Mouse (Mus musculus): ENCODE data around the gene Edf1. TPM values are rescaled to one million over a fixed set of nuclear protein-coding genes. Genes with fewer than 3 reads are reported as not detected.

The Edf1 gene
- total RNA-seq, 1 experiment: 179 TPM

GRCm38 (mm10) chr2:25556296-25556695 lies 1.4 kb upstream of the Edf1 start:
- TF ChIP-seq CHD2 (IDR thresholded peaks at IDR 0.05; ENCODE audit: low read depth, low read length) (no peak), HCFC1 (IDR thresholded peaks at IDR 0.05; ENCODE audit: borderline replicate concordance, insufficient read depth, low read length) (no peak), ZC3H11A (IDR thresholded peaks at IDR 0.05; ENCODE audit: borderline replicate concordance, low read depth, low read length) (no peak), ZNF384 (IDR thresholded peaks at IDR 0.05; ENCODE audit: low read depth, low read length) (no peak), MAFK (IDR thresholded peaks at IDR 0.05; ENCODE audit: insufficient read depth, low read depth, low read length) (no peak)
- in situ Hi-C loops (cut with MboI; ENCODE audit: low sequenced_read_pairs in 2 of 2, unreplicated experiment in 2 of 2): no loop called here
- Histone ChIP-seq H3K4me1 (ENCODE audit: control insufficient read depth in 2 of 2, insufficient read depth in 2 of 2, low read length in 2 of 2, poor library complexity in 1 of 2) (peaks cover 4% of the 10 kb centered on the region in 2 experiments; a peak in 2 of 4 replicates), H3K36me3 (ENCODE audit: control insufficient read depth, insufficient read depth, low read length, poor library complexity, severe bottlenecking) (peaks cover 11% of the 10 kb centered on the region), H3K27ac (ENCODE audit: insufficient read depth, low read depth, low read length, poor library complexity, severe bottlenecking) (no peak overlapping the region), H3K4me3 (ENCODE audit: insufficient read depth in 1 of 2, low read depth in 1 of 2, low read length in 2 of 2, poor library complexity in 1 of 2, severe bottlenecking in 1 of 2) (peak overlapping the region in 1 of 2 experiments; percentile 97; a peak in 1 of 4 replicates), H3K9ac (ENCODE audit: insufficient read depth, low read depth, low read length, poor library complexity, severe bottlenecking) (no peak overlapping the region), H3K9me3 (ENCODE audit: control insufficient read depth, insufficient read depth, low read depth, low read length) (no peaks in the 10 kb centered on the region)
- no peak for DNase-seq (ENCODE audit: low read depth, low spot score)

DNA sequence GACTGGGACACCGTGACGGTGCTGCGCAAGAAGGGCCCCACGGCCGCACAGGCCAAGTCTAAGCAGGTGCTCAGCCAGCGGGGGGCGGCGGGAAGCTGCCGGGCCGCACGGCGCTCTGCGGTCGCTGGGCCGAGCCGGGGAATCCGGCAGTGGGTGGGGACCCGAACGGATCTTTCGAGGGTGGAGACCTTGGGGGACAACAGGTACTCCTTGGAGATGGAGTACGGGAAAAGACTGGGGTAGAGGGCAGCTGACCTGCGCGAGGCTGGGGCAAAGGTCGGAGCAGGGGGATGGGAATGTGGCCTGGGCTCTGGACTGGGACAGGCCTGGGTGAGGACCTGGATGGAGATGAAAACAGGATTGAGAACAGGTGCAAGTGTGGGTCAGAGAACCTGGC lies 315 bp downstream of the Edf1 start:
- Histone ChIP-seq H3K9ac (ENCODE audit: insufficient read depth, low read depth, low read length, poor library complexity, severe bottlenecking) (peak overlapping the region; percentile 94), H3K27ac (ENCODE audit: insufficient read depth, low read depth, low read length, poor library complexity, severe bottlenecking) (peak overlapping the region; percentile 43), H3K4me1 (ENCODE audit: control insufficient read depth in 2 of 2, insufficient read depth in 2 of 2, low read length in 2 of 2, poor library complexity in 1 of 2) (peaks cover 4% of the 10 kb centered on the region in 2 experiments; a peak in 2 of 4 replicates), H3K36me3 (ENCODE audit: control insufficient read depth, insufficient read depth, low read length, poor library complexity, severe bottlenecking) (peaks cover 25% of the 10 kb centered on the region), H3K9me3 (ENCODE audit: control insufficient read depth, insufficient read depth, low read depth, low read length) (no peaks in the 10 kb centered on the region), H3K4me3 (ENCODE audit: insufficient read depth in 1 of 2, low read depth in 1 of 2, low read length in 2 of 2, poor library complexity in 1 of 2, severe bottlenecking in 1 of 2) (peak overlapping the region; percentile 93 to 97)
- in situ Hi-C loops (cut with MboI; ENCODE audit: low sequenced_read_pairs in 2 of 2, unreplicated experiment in 2 of 2): no loop called here
- no peak for DNase-seq (ENCODE audit: low read depth, low spot score)
- no peak for TF ChIP-seq HCFC1 (IDR thresholded peaks at IDR 0.05; ENCODE audit: borderline replicate concordance, insufficient read depth, low read length)
- no peak for TF ChIP-seq CHD2 (IDR thresholded peaks at IDR 0.05; ENCODE audit: low read depth, low read length)
- TF ChIP-seq MAFK (IDR thresholded peaks at IDR 0.05; ENCODE audit: insufficient read depth, low read depth, low read length): no peak
- no peak for TF ChIP-seq ZC3H11A (IDR thresholded peaks at IDR 0.05; ENCODE audit: borderline replicate concordance, low read depth, low read length)
- no peak for TF ChIP-seq ZNF384 (IDR thresholded peaks at IDR 0.05; ENCODE audit: low read depth, low read length)

GRCm38 (mm10) chr2:25558774-25559173 lies 1.1 kb downstream of the Edf1 start:
- in situ Hi-C loops (cut with MboI; ENCODE audit: low sequenced_read_pairs in 2 of 2, unreplicated experiment in 2 of 2): no loop called here
- Histone ChIP-seq H3K4me1 (ENCODE audit: control insufficient read depth in 2 of 2, insufficient read depth in 2 of 2, low read length in 2 of 2, poor library complexity in 1 of 2) (peaks cover 4% of the 10 kb centered on the region in 2 experiments; a peak in 2 of 4 replicates), H3K4me3 (ENCODE audit: insufficient read depth in 1 of 2, low read depth in 1 of 2, low read length in 2 of 2, poor library complexity in 1 of 2, severe bottlenecking in 1 of 2) (no peak overlapping the region; a peak in 1 of 4 replicates), H3K9me3 (ENCODE audit: control insufficient read depth, insufficient read depth, low read depth, low read length) (no peaks in the 10 kb centered on the region), H3K36me3 (ENCODE audit: control insufficient read depth, insufficient read depth, low read length, poor library complexity, severe bottlenecking) (peaks cover 33% of the 10 kb centered on the region), H3K27ac (ENCODE audit: insufficient read depth, low read depth, low read length, poor library complexity, severe bottlenecking) (no peak overlapping the region), H3K9ac (ENCODE audit: insufficient read depth, low read depth, low read length, poor library complexity, severe bottlenecking) (no peak overlapping the region)
- TF ChIP-seq ZNF384 (IDR thresholded peaks at IDR 0.05; ENCODE audit: low read depth, low read length) (no peak), MAFK (IDR thresholded peaks at IDR 0.05; ENCODE audit: insufficient read depth, low read depth, low read length) (no peak), CHD2 (IDR thresholded peaks at IDR 0.05; ENCODE audit: low read depth, low read length) (no peak), ZC3H11A (IDR thresholded peaks at IDR 0.05; ENCODE audit: borderline replicate concordance, low read depth, low read length) (no peak), HCFC1 (IDR thresholded peaks at IDR 0.05; ENCODE audit: borderline replicate concordance, insufficient read depth, low read length) (no peak)
- DNase-seq (ENCODE audit: low read depth, low spot score): no peak

DNA sequence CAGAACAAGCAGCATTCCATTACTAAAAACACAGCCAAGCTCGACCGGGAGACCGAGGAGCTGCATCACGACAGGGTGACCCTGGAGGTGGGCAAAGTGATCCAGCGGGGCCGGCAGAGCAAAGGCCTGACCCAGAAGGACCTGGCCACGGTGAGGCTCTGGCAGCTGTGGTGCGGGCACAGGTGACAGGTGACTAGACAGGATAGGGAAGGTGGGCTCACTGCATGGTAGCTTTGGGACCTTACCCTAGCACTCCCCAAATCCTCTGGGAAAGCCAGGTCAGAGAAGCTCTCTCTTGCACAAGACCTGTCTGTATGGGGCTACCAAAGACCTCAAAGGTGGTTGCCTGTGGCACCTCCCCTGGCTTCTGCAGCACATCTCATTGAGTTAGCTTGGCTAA lies 2.9 kb downstream of the Edf1 start:
- no peak overlapping the region for H3K27ac ChIP-seq (ENCODE audit: insufficient read depth, low read depth, low read length, poor library complexity, severe bottlenecking)
- H3K9ac ChIP-seq (ENCODE audit: insufficient read depth, low read depth, low read length, poor library complexity, severe bottlenecking): no peak overlapping the region
- H3K4me3 ChIP-seq (ENCODE audit: insufficient read depth in 1 of 2, low read depth in 1 of 2, low read length in 2 of 2, poor library complexity in 1 of 2, severe bottlenecking in 1 of 2): no peak overlapping the region
- H3K9me3 ChIP-seq (ENCODE audit: control insufficient read depth, insufficient read depth, low read depth, low read length): no peaks in the 10 kb centered on the region
- no peak for TF ChIP-seq MAFK (IDR thresholded peaks at IDR 0.05; ENCODE audit: insufficient read depth, low read depth, low read length)
- TF ChIP-seq HCFC1 (IDR thresholded peaks at IDR 0.05; ENCODE audit: borderline replicate concordance, insufficient read depth, low read length): no peak
- no peak for TF ChIP-seq ZNF384 (IDR thresholded peaks at IDR 0.05; ENCODE audit: low read depth, low read length)
- no peak for DNase-seq (ENCODE audit: low read depth, low spot score)
- H3K36me3 ChIP-seq (ENCODE audit: control insufficient read depth, insufficient read depth, low read length, poor library complexity, severe bottlenecking): peaks cover 38% of the 10 kb centered on the region
- in situ Hi-C loops (cut with MboI; ENCODE audit: low sequenced_read_pairs in 2 of 2, unreplicated experiment in 2 of 2): no loop called here
- peaks cover 4% of the 10 kb centered on the region in 2 experiments; a peak in 2 of 4 replicates for H3K4me1 ChIP-seq (ENCODE audit: control insufficient read depth in 2 of 2, insufficient read depth in 2 of 2, low read length in 2 of 2, poor library complexity in 1 of 2)

- TF ChIP-seq MAFK (IDR thresholded peaks at IDR 0.05; ENCODE audit: insufficient read depth, low read depth, low read length) (no peak), ZC3H11A (IDR thresholded peaks at IDR 0.05; ENCODE audit: borderline replicate concordance, low read depth, low read length) (no peak), CHD2 (IDR thresholded peaks at IDR 0.05; ENCODE audit: low read depth, low read length) (no peak), HCFC1 (IDR thresholded peaks at IDR 0.05; ENCODE audit: borderline replicate concordance, insufficient read depth, low read length) (no peak), ZNF384 (IDR thresholded peaks at IDR 0.05; ENCODE audit: low read depth, low read length) (no peak)
- in situ Hi-C loops (cut with MboI; ENCODE audit: low sequenced_read_pairs in 2 of 2, unreplicated experiment in 2 of 2): no loop called here
- no peak for DNase-seq (ENCODE audit: low read depth, low spot score)
Observed at GRCm38 (mm10) chr2:25561946-25562345, 4.3 kb downstream of the Edf1 start.

More at GRCm38 (mm10) chr2:25561946-25562345, 4.3 kb downstream of the Edf1 start:
- peaks cover 4% of the 10 kb centered on the region in 2 experiments; a peak in 2 of 4 replicates for H3K4me1 ChIP-seq (ENCODE audit: control insufficient read depth in 2 of 2, insufficient read depth in 2 of 2, low read length in 2 of 2, poor library complexity in 1 of 2)
- no peak overlapping the region for H3K27ac ChIP-seq (ENCODE audit: insufficient read depth, low read depth, low read length, poor library complexity, severe bottlenecking)
- H3K4me3 ChIP-seq (ENCODE audit: insufficient read depth in 1 of 2, low read depth in 1 of 2, low read length in 2 of 2, poor library complexity in 1 of 2, severe bottlenecking in 1 of 2): no peak overlapping the region
- no peak overlapping the region for H3K9ac ChIP-seq (ENCODE audit: insufficient read depth, low read depth, low read length, poor library complexity, severe bottlenecking)
- peaks cover 38% of the 10 kb centered on the region for H3K36me3 ChIP-seq (ENCODE audit: control insufficient read depth, insufficient read depth, low read length, poor library complexity, severe bottlenecking)
- no peaks in the 10 kb centered on the region for H3K9me3 ChIP-seq (ENCODE audit: control insufficient read depth, insufficient read depth, low read depth, low read length)
